Comparison of ENCODE assay signal across 8 mouse cellular contexts in genomic region chr15:11906571-11907531, GRCm38 (mm10). TPM values are rescaled to one million over a fixed set of nuclear protein-coding genes. Genes with fewer than 3 reads are reported as not detected.
DNase-seq lines count a peak whose midpoint lies in the region; ATAC-seq and TF ChIP-seq lines count a peak whose summit lies in the region.

TSS of gene Npr3 (minus strand) at chr15:11907287.

- H3K27me3 ChIP-seq in forebrain, embryonic 15.5 days, result peaks cover 47% of the 10 kb centered on the region
- peaks cover 14% of the 10 kb centered on the region; the same call in 1 of the 2 replicates for H3K27me3 ChIP-seq in lung, embryonic 14.5 days (ENCODE audit: insufficient read depth, low read length)

- peak within 1 kb of the TSS; percentile 52 for H3K4me3 ChIP-seq in forebrain, embryonic 15.5 days
- H3K4me3 ChIP-seq in lung, embryonic 14.5 days (ENCODE audit: low read depth, low read length), result peak within 1 kb of the TSS; percentile 61

- H3K4me2 ChIP-seq in forebrain, embryonic 15.5 days (replicated peaks), result peak within 1 kb of the TSS; percentile 98
- H3K4me2 ChIP-seq in lung, embryonic 14.5 days, result peak within 1 kb of the TSS; percentile 80

- no peaks in the 10 kb centered on the region for H3K9me3 ChIP-seq in forebrain, embryonic 15.5 days
- no peaks in the 10 kb centered on the region for H3K9me3 ChIP-seq in lung, embryonic 14.5 days (ENCODE audit: low read depth, low read length)

- no peaks in the 10 kb centered on the region for H3K36me3 ChIP-seq in forebrain, embryonic 15.5 days
- no peaks in the 10 kb centered on the region for H3K36me3 ChIP-seq in lung, embryonic 14.5 days (ENCODE audit: insufficient read depth)

- peaks cover 48% of the 10 kb centered on the region for H3K4me1 ChIP-seq in forebrain, embryonic 15.5 days
- peaks cover 4% of the 10 kb centered on the region for H3K4me1 ChIP-seq in lung, embryonic 14.5 days (ENCODE audit: insufficient read depth)

- peak; percentile 55 for TF ChIP-seq CTCF in lung, embryonic 14.5 days (IDR thresholded peaks at IDR 0.05; ENCODE audit: low read depth)

- ATAC-seq in forebrain, embryonic 15.5 days (replicated peaks), result peak; percentile 23; the same call in 1 of the 2 replicates
- peak; percentile 19; the same call in 1 of the 2 replicates for ATAC-seq in lung, embryonic 14.5 days (ENCODE audit: insufficient read depth)

- H3K27ac ChIP-seq in forebrain, embryonic 15.5 days (replicated peaks), result peak within 1 kb of the TSS; percentile 15; the same call in 1 of the 2 replicates
- peak within 1 kb of the TSS; percentile 90 for H3K27ac ChIP-seq in lung, embryonic 14.5 days (ENCODE audit: low read depth)

- intact Hi-C loops in heart, postnatal 36 days (cut with DNase I), result loop anchor here (1.0 to 2.0 kb wide), 2 partner anchors 154 to 318 kb away; no protein-coding TSS in a partner anchor

- peak; percentile 81 for DNase-seq in 3T3-L1 (ENCODE audit: low read depth, low spot score)
- DNase-seq in adrenal gland, adult 2 months, result peak; percentile 64
- DNase-seq in heart, postnatal 36 days, result peak; percentile 53 to 62
- peak; percentile 18 to 50 for DNase-seq in layer of hippocampus, adult 8-10 months (ENCODE audit: low spot score in 2 of 2)
- peak; percentile 94 for DNase-seq in lung, embryonic 14.5 days
- DNase-seq in retina, postnatal 1 day, result peak; percentile 68
- DNase-seq in cerebellum, adult 8-10 months, result no peak

- H3K9ac ChIP-seq in forebrain, embryonic 15.5 days (replicated peaks), result peak within 1 kb of the TSS; percentile 15; the same call in 1 of the 2 replicates
- H3K9ac ChIP-seq in lung, embryonic 14.5 days, result peak within 1 kb of the TSS; percentile 74

- WGBS in forebrain, embryonic 15.5 days, result under 1% methylated on average over 42 of the region's 42 CpGs
- under 1% methylated on average over 42 of the region's 42 CpGs for WGBS in lung, embryonic 14.5 days

RNA-seq across cellular contexts. Expression of gene Npr3, which starts in this region (rescaled TPM):
- 10 to 100 TPM; 10.8 to 23.9 TPM for total RNA-seq in adrenal gland, adult 2 months (2021)
- polyA plus RNA-seq in adrenal gland, adult 2 months (2012; rRNA removed), result 9.0 and 9.8 TPM in 2 replicates
- 0.88 and 1.3 TPM in 2 replicates for polyA plus RNA-seq in forebrain, embryonic 15.5 days (2015; fragmentation: Nextera tagmentation; extraction: Ambion mirVana)
- 10 to 100 TPM; 28.4 to 36.8 TPM for total RNA-seq in heart, postnatal 36 days (2021)
- total RNA-seq in layer of hippocampus, adult 8-10 months (2022), result 10 to 100 TPM; 14.4 to 19.2 (median 18.0) TPM
- polyA plus RNA-seq in lung, embryonic 14.5 days (2014; fragmentation: Nextera tagmentation; extraction: Ambion mirVana), result 11.2 and 11.3 TPM in 2 replicates
